Mouse (Mus musculus): Measurements from ENCODE around the gene Trap1.

DNA sequence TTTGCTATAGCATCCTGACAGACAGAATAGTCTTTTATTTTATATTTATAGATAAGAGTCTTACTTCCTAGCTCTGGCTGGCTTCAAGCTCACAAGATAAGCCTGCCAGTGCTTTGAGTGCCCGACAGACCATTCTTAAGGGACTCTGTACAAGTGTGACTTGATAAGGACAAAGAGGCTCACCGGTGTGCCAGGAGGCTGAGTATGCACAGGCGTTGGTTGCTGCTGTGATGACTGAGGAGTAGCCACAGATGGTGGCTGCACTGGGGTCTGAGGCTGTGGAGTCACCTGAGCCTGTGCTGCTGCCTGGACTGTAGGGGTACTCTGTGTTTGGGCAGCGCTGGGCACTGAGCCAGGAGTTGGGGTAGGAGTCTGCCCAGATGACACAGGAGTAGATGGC, 39.4 kb upstream of the Trap1 start:
- TF ChIP-seq HCFC1 (IDR thresholded peaks at IDR 0.05; ENCODE audit: borderline replicate concordance, insufficient read depth, low read length) (no peak), ZC3H11A (IDR thresholded peaks at IDR 0.05; ENCODE audit: borderline replicate concordance, low read depth, low read length) (no peak), MAFK (IDR thresholded peaks at IDR 0.05; ENCODE audit: insufficient read depth, low read depth, low read length) (no peak), CHD2 (IDR thresholded peaks at IDR 0.05; ENCODE audit: low read depth, low read length) (no peak), ZNF384 (IDR thresholded peaks at IDR 0.05; ENCODE audit: low read depth, low read length) (no peak)

Measured in ES-E14 (cell line).